Mouse (Mus musculus) activated CD4-positive, CD25-positive, alpha-beta regulatory T cell, adult 4 months (primary cell): ENCODE results near the gene Tshz2. TPM values are rescaled to one million over a fixed set of nuclear protein-coding genes. Genes with fewer than 3 reads are reported as not detected.
"Not testable (repeated sequence)": the region's sequence is repeated elsewhere in the genome, so short reads cannot be mapped to it uniquely, and the experiment has no call there.

Source experiments
- ATAC-seq: one replicate; pipeline ENCODE4 v1.8.0; 2017
- polyA plus RNA-seq, 2 experiments: library from polyadenylated mRNA; unstranded; fragments of 100-300 nt; shearing (Covaris generic); gene quantifications; one replicate each; pipeline ENCODE4 v1.2.1; 2017

The Tshz2 gene
- under 1 TPM; 0.28 to 0.37 TPM for polyA plus RNA-seq

- ATAC-seq, result no peak
These were observed at the start of gene Tshz2 for GRCm38 (mm10) chr2:169632338-169633151. TSS of gene Tshz2 (plus strand) at chr2:169633013.

GRCm38 (mm10) chr2:169583476-169583875 is 49.3 kb upstream of the Tshz2 start:
- ATAC-seq, result no peak

GRCm38 (mm10) chr2:169584745-169585456 is 47.9 kb upstream of the Tshz2 start:
- no peak for ATAC-seq

GRCm38 (mm10) chr2:169585631-169586285 is 47.1 kb upstream of the Tshz2 start:
- no peak for ATAC-seq

GRCm38 (mm10) chr2:169586688-169587087 is 46.1 kb upstream of the Tshz2 start:
- ATAC-seq, result no peak

GRCm38 (mm10) chr2:169587645-169588044 is 45.2 kb upstream of the Tshz2 start, which contains the start of gene Gm11011:
TSS of gene Gm11011 (minus strand) at chr2:169587745.
- not testable (repeated sequence) for ATAC-seq

GRCm38 (mm10) chr2:169589697-169590096 is 43.1 kb upstream of the Tshz2 start:
- peak; percentile 56 for ATAC-seq

- ATAC-seq, result peak; percentile 59
These were observed 42.4 kb upstream of the Tshz2 start for GRCm38 (mm10) chr2:169590412-169590811.

- ATAC-seq, result no peak
These were observed 39.1 kb upstream of the Tshz2 start for GRCm38 (mm10) chr2:169593742-169594141.

GRCm38 (mm10) chr2:169597357-169597756 is 35.5 kb upstream of the Tshz2 start:
- ATAC-seq, result no peak

GRCm38 (mm10) chr2:169597971-169598370 is 34.8 kb upstream of the Tshz2 start:
- no peak for ATAC-seq

- ATAC-seq, result no peak
These were observed 33.2 kb upstream of the Tshz2 start for GRCm38 (mm10) chr2:169599591-169599990.

- ATAC-seq, result no peak
These were observed 32.6 kb upstream of the Tshz2 start for GRCm38 (mm10) chr2:169600163-169600562.

GRCm38 (mm10) chr2:169606901-169607678 is 25.7 kb upstream of the Tshz2 start:
- ATAC-seq, result no peak

- no peak for ATAC-seq
These were observed 25.0 kb upstream of the Tshz2 start for GRCm38 (mm10) chr2:169607787-169608186.

GRCm38 (mm10) chr2:169609956-169610355 is 22.9 kb upstream of the Tshz2 start:
- ATAC-seq, result no peak

- ATAC-seq, result no peak
These were observed 21.9 kb upstream of the Tshz2 start for GRCm38 (mm10) chr2:169610882-169611281.

- ATAC-seq, result no peak
These were observed 21.3 kb upstream of the Tshz2 start for GRCm38 (mm10) chr2:169611557-169611956.

GRCm38 (mm10) chr2:169614683-169615082 is 18.1 kb upstream of the Tshz2 start:
- ATAC-seq, result no peak

GRCm38 (mm10) chr2:169615998-169616397 is 16.8 kb upstream of the Tshz2 start:
- no peak for ATAC-seq

GRCm38 (mm10) chr2:169621201-169621710 is 11.6 kb upstream of the Tshz2 start:
- no peak for ATAC-seq

GRCm38 (mm10) chr2:169630070-169630469 is 2.7 kb upstream of the Tshz2 start:
- ATAC-seq, result no peak
